Mouse (Mus musculus) embryo, embryonic 11 days (tissue): ENCODE measurements at regions not wholly inside any gene's neighbourhood (a gene's known extent, or its start where the extent isn't known, plus 50 kb on each side); places are given as distances from the start of the nearest gene placed in this dataset.
A peak's percentile ranks its signal among the peaks of the same experiment; 100 is the strongest.

ENCODE experiments used
- DNase-seq: peaks from one replicate; pipeline ENCODE4 v3.0.0-alpha.2; 2015

- DNase-seq: no peak
Observed at GRCm38 (mm10) chr3:139135371-139135770, 60.4 kb upstream of the Rap1gds1 start.

GRCm38 (mm10) chr3:139136044-139136443 is 61.0 kb upstream of the Rap1gds1 start:
- DNase-seq: no peak

GRCm38 (mm10) chr3:139152654-139153053 is 52.8 kb upstream of the Stpg2 start:
- DNase-seq: peak; percentile 12

GRCm38 (mm10) chr3:139154294-139154693 is 51.2 kb upstream of the Stpg2 start:
- DNase-seq: no peak
